ENCODE assay signal across 15 mouse cellular contexts in genomic region chr6:77603914-77604313, GRCm38 (mm10).
A peak's percentile ranks its signal among the peaks of the same experiment; 100 is the strongest.
DNase-seq lines count a peak whose midpoint lies in the region; ATAC-seq lines count a peak whose summit lies in the region.
"Had no signal": no experiment of that assay in that cellular context is flagged by ENCODE, and none has a peak within 500 bp of the region (broad histone marks: within the 10 kb centered on the region; RNA-seq: fewer than 3 reads in every experiment).

No protein-coding gene starts in this region.

- DNase-seq in forebrain, embryonic 11.5 days (ENCODE audit: low spot score) = no peak
- DNase-seq in R1 (ENCODE audit: low read depth, low spot score) (peak; percentile 25), MN1 (ENCODE audit: low spot score) (no peak)
- DNase-seq in cerebellum, postnatal 14 days = peak; percentile 19 to 43
- no peak for DNase-seq in retina, postnatal 1 day
- DNase-seq: lung, embryonic 14.5 days; thymus, adult 2 months had no signal

- H3K9me3 ChIP-seq in forebrain, embryonic 13.5 days (replicated peaks) = no peaks in the 10 kb centered on the region
- H3K9me3 ChIP-seq in forebrain, embryonic 11.5 days (ENCODE audit: control insufficient read depth, low read length) = no peaks in the 10 kb centered on the region
- no peaks in the 10 kb centered on the region for H3K9me3 ChIP-seq in kidney, embryonic 16.5 days (ENCODE audit: low read length)
- H3K9me3 ChIP-seq: embryonic facial prominence, embryonic 13.5 days; hindbrain, embryonic 12.5 days; limb, embryonic 13.5 days; midbrain, embryonic 10.5 days had no signal

- WGBS in forebrain, embryonic 13.5 days = 40% methylated on average over 1 of the region's 1 CpGs
- 74% methylated on average over 1 of the region's 1 CpGs for WGBS in forebrain, embryonic 11.5 days
- WGBS in kidney, embryonic 16.5 days = 16% methylated on average over 1 of the region's 1 CpGs

- H3K27ac ChIP-seq in forebrain, embryonic 13.5 days = no peak overlapping the region
- H3K27ac ChIP-seq in forebrain, embryonic 11.5 days (ENCODE audit: low read depth, low read length) = no peak overlapping the region
- peak overlapping the region; percentile 67; the same call in 1 of the 2 replicates for H3K27ac ChIP-seq in kidney, embryonic 16.5 days (ENCODE audit: low read length)
- H3K27ac ChIP-seq: embryonic facial prominence, embryonic 13.5 days; hindbrain, embryonic 12.5 days; limb, embryonic 13.5 days; midbrain, embryonic 10.5 days had no signal

- H3K36me3 ChIP-seq in forebrain, embryonic 13.5 days (ENCODE audit: poor library complexity, severe bottlenecking) = peaks cover 4% of the 10 kb centered on the region; the same call in 1 of the 2 replicates
- H3K36me3 ChIP-seq in forebrain, embryonic 11.5 days (ENCODE audit: control insufficient read depth, insufficient read depth, low read length) = no peaks in the 10 kb centered on the region
- no peaks in the 10 kb centered on the region for H3K36me3 ChIP-seq in kidney, embryonic 16.5 days (ENCODE audit: insufficient read depth, low read length)
- H3K36me3 ChIP-seq: embryonic facial prominence, embryonic 13.5 days; hindbrain, embryonic 12.5 days; limb, embryonic 13.5 days; midbrain, embryonic 10.5 days had no signal

- no peak overlapping the region for H3K4me3 ChIP-seq in forebrain, embryonic 13.5 days
- no peak overlapping the region for H3K4me3 ChIP-seq in forebrain, embryonic 11.5 days (ENCODE audit: low read depth, low read length)
- no peak overlapping the region for H3K4me3 ChIP-seq in kidney, embryonic 16.5 days (ENCODE audit: low read length)
- H3K4me3 ChIP-seq: embryonic facial prominence, embryonic 13.5 days; hindbrain, embryonic 12.5 days; limb, embryonic 13.5 days; midbrain, embryonic 10.5 days; myocyte had no signal

- ATAC-seq in forebrain, embryonic 13.5 days = peak; percentile 41; the same call in 1 of the 2 replicates
- no peak for ATAC-seq in forebrain, embryonic 11.5 days (replicated peaks; ENCODE audit: low FRiP score)
- peak; percentile 65 for ATAC-seq in kidney, embryonic 16.5 days (ENCODE audit: low FRiP score, low TSS enrichment)
- no peak for ATAC-seq in CD4-positive, CD25-positive, alpha-beta regulatory T cell, adult 4 months

- H3K4me2 ChIP-seq in forebrain, embryonic 13.5 days = no peak overlapping the region
- no peak overlapping the region for H3K4me2 ChIP-seq in forebrain, embryonic 11.5 days (ENCODE audit: low read depth, low read length, severe bottlenecking)
- 0 out of 2 replicates have a peak overlapping the region, but pooled peaks have one; percentile 4 for H3K4me2 ChIP-seq in kidney, embryonic 16.5 days (replicated peaks; ENCODE audit: low read depth, low read length)
- H3K4me2 ChIP-seq: embryonic facial prominence, embryonic 13.5 days; hindbrain, embryonic 12.5 days; limb, embryonic 13.5 days; lung, embryonic 14.5 days had no signal

- H3K27me3 ChIP-seq in forebrain, embryonic 13.5 days = no peaks in the 10 kb centered on the region
- no peaks in the 10 kb centered on the region for H3K27me3 ChIP-seq in forebrain, embryonic 11.5 days (ENCODE audit: control insufficient read depth, insufficient read depth, low read length)
- no peaks in the 10 kb centered on the region for H3K27me3 ChIP-seq in kidney, embryonic 16.5 days (ENCODE audit: insufficient read depth, low read length)
- H3K27me3 ChIP-seq: embryonic facial prominence, embryonic 13.5 days; hindbrain, embryonic 12.5 days; limb, embryonic 13.5 days had no signal

- H3K9ac ChIP-seq in forebrain, embryonic 13.5 days = no peak overlapping the region
- H3K9ac ChIP-seq in forebrain, embryonic 11.5 days (ENCODE audit: low read length) = no peak overlapping the region
- H3K9ac ChIP-seq in kidney, embryonic 16.5 days (replicated peaks; ENCODE audit: low read length) = no peak overlapping the region
- H3K9ac ChIP-seq: embryonic facial prominence, embryonic 13.5 days; hindbrain, embryonic 12.5 days; limb, embryonic 13.5 days; lung, embryonic 14.5 days had no signal

- H3K4me1 ChIP-seq in forebrain, embryonic 13.5 days = 0 out of 2 replicates have a peak, but pooled peaks cover 3% of the 10 kb centered on the region
- H3K4me1 ChIP-seq in forebrain, embryonic 11.5 days (replicated peaks; ENCODE audit: control insufficient read depth, insufficient read depth, low read length) = no peaks in the 10 kb centered on the region
- 0 out of 2 replicates have a peak, but pooled peaks cover 4% of the 10 kb centered on the region for H3K4me1 ChIP-seq in kidney, embryonic 16.5 days (ENCODE audit: insufficient read depth, low read length)
- H3K4me1 ChIP-seq: embryonic facial prominence, embryonic 13.5 days; hindbrain, embryonic 12.5 days; midbrain, embryonic 10.5 days had no signal

Comparison
In these comparisons a context has a peak if more than half of its experiments do, and no peak if none do; other contexts are left out.
1. ATAC-seq: peak in forebrain, embryonic 13.5 days (single experiment) and kidney, embryonic 16.5 days (single experiment); none in forebrain, embryonic 11.5 days (single experiment) and CD4-positive, CD25-positive, alpha-beta regulatory T cell, adult 4 months (single experiment).
2. DNase-seq: peak in R1 (single experiment) and cerebellum, postnatal 14 days (2 of 2); none in forebrain, embryonic 11.5 days (single experiment), MN1 (single experiment) and retina, postnatal 1 day (single experiment).